Mouse (Mus musculus) E14TG2a.4 (cell line): Measurements from ENCODE around the gene Gm12248.

Experiments used
- H3K27me3 ChIP-seq: 2 replicates; pipeline ENCODE4 v1.6.1; 2014; ENCODE audit warnings: low read length, control low read depth; ENCODE audit not compliant: insufficient read depth
- H3K36me3 ChIP-seq: 2 replicates; pipeline ENCODE4 v1.6.1; 2014; ENCODE audit warnings: low read length, control low read depth; ENCODE audit not compliant: insufficient read depth
- H3K4me1 ChIP-seq: replicated peaks from 2 replicates; pipeline ENCODE4 v1.6.1; 2014; ENCODE audit warnings: low read depth, low read length, control low read depth
- H3K4me3 ChIP-seq: replicated peaks from 2 replicates; pipeline ENCODE4 v1.5.1; 2014; ENCODE audit warnings: mild to moderate bottlenecking, low read length
- H3K9me3 ChIP-seq: 2 replicates; pipeline ENCODE4 v1.6.1; 2014; ENCODE audit warnings: low read length, control low read depth
- CTCF ChIP-seq: conservative IDR thresholded peaks from 2 replicates; pipeline ENCODE4 v1.5.1; 2014; ENCODE audit warnings: low read length
- NANOG ChIP-seq: IDR thresholded peaks from 2 replicates; pipeline ENCODE4 v1.6.1; 2014; ENCODE audit warnings: borderline replicate concordance, low read length, mixed read lengths
- POU5F1 ChIP-seq: IDR thresholded peaks from 2 replicates; pipeline ENCODE4 v1.6.1; 2014; ENCODE audit warnings: low read length, borderline replicate concordance

Gm12248 gene

GRCm38 (mm10) chr11:58097621-58098365 is 4.9 kb upstream of the Gm12248 start:
- H3K27me3 ChIP-seq: no peaks in the 10 kb centered on the region
- H3K36me3 ChIP-seq: no peaks in the 10 kb centered on the region
- H3K4me3 ChIP-seq: peak overlapping the region; percentile 71
- H3K4me1 ChIP-seq: peaks cover 41% of the 10 kb centered on the region
- TF ChIP-seq CTCF (no peak), NANOG (no peak), POU5F1 (no peak)
- H3K9me3 ChIP-seq: no peaks in the 10 kb centered on the region

- H3K4me3 ChIP-seq: peak overlapping the region; percentile 71
- no peaks in the 10 kb centered on the region for H3K36me3 ChIP-seq
- no peaks in the 10 kb centered on the region for H3K27me3 ChIP-seq
- TF ChIP-seq NANOG: no peak
- no peak for TF ChIP-seq POU5F1
- TF ChIP-seq CTCF: no peak
- H3K4me1 ChIP-seq: peaks cover 44% of the 10 kb centered on the region
- no peaks in the 10 kb centered on the region for H3K9me3 ChIP-seq
Measured at GRCm38 (mm10) chr11:58096821-58097620, 4.1 kb upstream of the Gm12248 start.

- H3K4me3 ChIP-seq: no peak overlapping the region
- TF ChIP-seq POU5F1 (no peak), CTCF (no peak), NANOG (no peak)
- no peaks in the 10 kb centered on the region for H3K9me3 ChIP-seq
- H3K27me3 ChIP-seq: no peaks in the 10 kb centered on the region
- H3K4me1 ChIP-seq: peaks cover 46% of the 10 kb centered on the region
- no peaks in the 10 kb centered on the region for H3K36me3 ChIP-seq
Measured at GRCm38 (mm10) chr11:58096160-58096559, 3.2 kb upstream of the Gm12248 start.

- Histone ChIP-seq H3K9me3 (no peaks in the 10 kb centered on the region), H3K36me3 (no peaks in the 10 kb centered on the region), H3K4me1 (peaks cover 46% of the 10 kb centered on the region), H3K27me3 (no peaks in the 10 kb centered on the region), H3K4me3 (no peak overlapping the region)
- TF ChIP-seq CTCF (no peak), POU5F1 (no peak), NANOG (no peak)
Measured at GRCm38 (mm10) chr11:58095561-58095960, 2.6 kb upstream of the Gm12248 start.

- H3K27me3 ChIP-seq: no peaks in the 10 kb centered on the region
- no peaks in the 10 kb centered on the region for H3K36me3 ChIP-seq
- H3K4me1 ChIP-seq: peaks cover 45% of the 10 kb centered on the region
- H3K4me3 ChIP-seq: no peak overlapping the region
- TF ChIP-seq POU5F1 (no peak), CTCF (no peak), NANOG (no peak)
- no peaks in the 10 kb centered on the region for H3K9me3 ChIP-seq
Measured at GRCm38 (mm10) chr11:58094766-58095165, 1.8 kb upstream of the Gm12248 start.

- H3K36me3 ChIP-seq: no peaks in the 10 kb centered on the region
- TF ChIP-seq CTCF (no peak), POU5F1 (no peak), NANOG (no peak)
- H3K4me1 ChIP-seq: peaks cover 45% of the 10 kb centered on the region
- H3K27me3 ChIP-seq: no peaks in the 10 kb centered on the region
- peak overlapping the region; percentile 62 for H3K4me3 ChIP-seq
- no peaks in the 10 kb centered on the region for H3K9me3 ChIP-seq
Measured at GRCm38 (mm10) chr11:58092541-58092940, 393 bp downstream of the Gm12248 start.

- Histone ChIP-seq H3K9me3 (no peaks in the 10 kb centered on the region), H3K27me3 (no peaks in the 10 kb centered on the region), H3K36me3 (no peaks in the 10 kb centered on the region), H3K4me1 (peaks cover 17% of the 10 kb centered on the region), H3K4me3 (no peak overlapping the region)
- TF ChIP-seq NANOG (no peak), POU5F1 (no peak), CTCF (no peak)
Measured at GRCm38 (mm10) chr11:58081716-58082115, 11.2 kb downstream of the Gm12248 start.

- H3K4me3 ChIP-seq: no peak overlapping the region
- peaks cover 8% of the 10 kb centered on the region for H3K4me1 ChIP-seq
- no peaks in the 10 kb centered on the region for H3K9me3 ChIP-seq
- H3K36me3 ChIP-seq: no peaks in the 10 kb centered on the region
- H3K27me3 ChIP-seq: no peaks in the 10 kb centered on the region
- TF ChIP-seq NANOG: no peak
- TF ChIP-seq POU5F1: no peak
- no peak for TF ChIP-seq CTCF
Measured at GRCm38 (mm10) chr11:58077270-58077669, 15.7 kb downstream of the Gm12248 start.
